Mouse (Mus musculus): ENCODE measurements around the gene Gm9918.

DNA sequence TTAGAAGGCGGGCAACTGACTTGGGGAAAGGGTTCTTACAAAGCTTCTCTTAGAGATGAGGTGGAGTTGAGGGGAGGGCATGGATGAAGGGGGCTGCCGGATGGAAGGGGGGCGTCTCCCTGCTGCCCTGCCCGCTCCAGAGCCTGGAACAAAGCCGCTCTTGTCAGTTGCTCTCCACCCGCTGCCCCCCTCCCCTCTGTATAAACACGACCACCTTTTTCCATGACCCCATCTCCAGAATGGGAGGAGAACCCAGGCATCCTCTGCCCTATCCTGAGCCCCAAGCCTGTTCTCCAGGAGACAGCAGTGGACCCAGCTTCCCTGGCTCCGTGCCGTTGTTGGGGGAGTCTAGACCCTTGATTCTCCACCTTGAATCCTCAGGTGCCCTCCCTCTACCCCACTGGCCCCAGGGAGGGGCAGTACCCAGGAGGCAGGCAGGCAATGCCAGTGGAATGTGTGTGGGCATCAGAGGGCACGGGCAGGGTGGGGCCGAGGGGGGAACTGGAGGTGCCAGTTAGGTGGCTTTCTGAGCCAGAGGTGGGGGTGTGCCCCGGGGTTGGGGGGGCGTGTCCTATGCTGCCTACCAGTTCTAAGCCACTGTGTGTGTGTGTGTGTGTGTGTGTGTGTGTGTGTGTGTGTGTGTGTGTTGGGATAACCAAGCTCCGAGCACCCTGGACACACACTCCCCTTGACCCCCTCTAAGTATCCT lies 14.7 kb upstream of the Gm9918 start:
- TF ChIP-seq POLR2A (IDR thresholded peaks at IDR 0.05; ENCODE audit: borderline replicate concordance, insufficient read depth, low read length) (no peak), CTCF (IDR thresholded peaks at IDR 0.05; ENCODE audit: borderline replicate concordance, insufficient read depth, low read depth, low read length) (no peak)

All from cerebellum, adult 2 months (tissue).